Mouse (Mus musculus) heart, adult 8-10 months (tissue): ENCODE measurements at regions not wholly inside any gene's neighbourhood (a gene's known extent, or its start where the extent isn't known, plus 50 kb on each side); places are given as distances from the start of the nearest gene placed in this dataset.

Experiments used
- DNase-seq: peaks from one replicate; pipeline ENCODE4 v3.0.0; 2022; ENCODE audit warnings: low spot score

- no peak for DNase-seq
Measured at GRCm38 (mm10) chr6:118291426-118291825, 93.9 kb upstream of the Ret start.

DNA sequence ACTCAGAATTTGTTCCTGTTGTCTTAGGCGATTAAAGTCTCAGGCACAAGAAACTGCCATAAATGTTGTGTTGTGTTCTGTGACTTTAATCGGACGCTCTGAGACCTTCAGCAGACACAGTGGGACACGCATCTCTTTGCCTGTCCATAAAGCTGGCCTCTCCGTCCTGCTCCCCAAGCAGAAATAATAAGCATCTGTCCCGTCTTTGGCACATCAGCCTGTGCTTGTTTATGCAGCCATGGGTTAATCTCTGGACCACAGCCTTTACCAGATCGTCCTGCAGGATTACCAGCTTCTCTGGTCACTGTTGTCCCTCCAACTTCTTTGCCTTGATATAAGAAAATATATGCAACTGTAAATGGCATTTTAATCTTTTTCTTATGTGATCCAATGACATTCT lies 87.7 kb upstream of the Ret start:
- DNase-seq = no peak

DNA sequence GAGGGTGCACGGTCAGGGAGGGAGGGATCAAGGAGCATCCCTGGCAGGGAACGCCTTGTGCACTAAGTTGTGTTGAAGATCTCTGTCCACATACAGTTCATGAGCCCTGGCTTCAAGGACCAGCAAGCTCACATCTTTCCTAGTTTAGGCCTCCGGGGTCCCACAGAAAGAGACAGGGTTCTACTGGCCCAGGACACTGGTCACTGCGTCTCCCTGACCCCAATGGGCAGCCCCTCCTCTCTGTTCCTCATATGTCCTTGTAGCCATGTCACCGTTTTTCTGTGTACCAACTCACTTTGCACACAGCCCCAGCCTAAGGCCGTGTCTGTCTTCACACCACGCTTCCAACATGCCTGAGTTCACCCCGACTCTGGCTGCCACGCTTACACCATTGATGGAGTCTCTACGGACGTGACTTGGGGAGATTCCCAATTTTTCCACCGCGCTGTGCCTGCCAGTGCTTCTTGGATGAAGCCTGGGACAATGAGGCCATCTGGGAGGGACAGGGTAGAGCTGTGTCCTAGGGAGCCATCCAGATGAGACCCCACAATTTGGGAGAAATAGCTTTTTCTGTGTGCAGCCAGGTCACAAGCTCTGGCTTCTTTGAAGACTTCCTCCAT lies 86.5 kb upstream of the Ret start:
- no peak for DNase-seq

DNA sequence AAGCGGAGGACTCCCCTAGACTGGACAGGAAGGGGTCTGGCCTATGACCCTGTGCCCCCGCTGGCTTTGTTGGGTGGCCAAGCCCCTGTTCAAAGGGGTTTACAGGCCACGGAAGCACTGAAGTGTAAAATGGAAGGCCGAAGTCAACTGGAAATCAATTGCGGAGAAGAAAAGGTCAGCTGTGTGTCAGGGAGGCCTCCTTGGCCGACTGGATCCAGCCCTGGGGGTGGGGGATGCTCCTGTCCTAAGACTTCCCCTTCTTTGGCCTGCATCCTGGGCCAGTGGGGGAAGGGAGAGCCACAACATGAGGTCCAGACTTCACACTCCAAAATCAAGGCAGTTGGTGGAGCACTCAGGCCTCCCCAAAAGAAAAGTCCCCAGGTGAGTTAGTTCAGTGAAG lies 66.4 kb upstream of the Ret start:
- no peak for DNase-seq

DNA sequence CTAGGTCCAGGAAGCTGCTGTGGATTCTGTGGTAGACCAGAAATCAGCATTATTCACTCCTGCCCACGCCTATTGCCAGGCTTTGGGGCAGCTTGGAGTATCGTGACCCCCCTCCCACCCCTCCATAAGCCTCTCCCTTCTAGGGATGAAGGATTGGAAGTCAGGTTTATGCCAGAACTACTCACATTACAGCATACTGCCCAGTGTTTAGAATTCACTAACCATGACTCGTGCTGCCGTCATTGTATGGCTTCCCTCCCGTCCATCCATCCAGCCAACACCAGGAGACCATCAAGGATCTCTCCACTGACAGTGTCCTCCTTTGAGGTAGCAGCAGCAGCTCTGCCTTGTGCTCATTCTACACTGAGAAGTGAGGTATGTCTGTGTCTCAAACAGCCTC lies 62.4 kb upstream of the Ret start:
- DNase-seq = no peak

GRCm38 (mm10) chr6:118254871-118255270 lies 57.4 kb upstream of the Ret start:
- no peak for DNase-seq

- DNase-seq = no peak
Measured at GRCm38 (mm10) chr6:118252711-118253110, 55.2 kb upstream of the Ret start.

GRCm38 (mm10) chr6:118251131-118251530 lies 53.6 kb upstream of the Ret start:
- no peak for DNase-seq

- DNase-seq = no peak
Measured at GRCm38 (mm10) chr6:118250006-118250405, 52.5 kb upstream of the Ret start.
